Mouse (Mus musculus): Measurements from ENCODE around the gene Herc3.

GRCm38 (mm10) chr6:58863631-58864235 is 32.5 kb downstream of the Herc3 start:
- TF ChIP-seq CTCF (IDR thresholded peaks at IDR 0.05; ENCODE audit: low read depth, low read length) (no peak), GATA1 (IDR thresholded peaks at IDR 0.05; ENCODE audit: borderline replicate concordance, low read length) (no peak)

Data from G1E (cell line).